Mouse (Mus musculus) bone marrow, adult 2 months (tissue): ENCODE measurements around the gene 1810055G02Rik. TPM values are rescaled to one million over a fixed set of nuclear protein-coding genes. Genes with fewer than 3 reads are reported as not detected.

Source experiments
- H3K27ac ChIP-seq: fragments of 200-500 bp; 2 replicates; pipeline ENCODE4 v1.5.1; 2012; ENCODE audit warnings: low read depth, mild to moderate bottlenecking, control low read depth, inconsistent platforms, low read length; ENCODE audit not compliant: control insufficient read depth, poor library complexity, insufficient read depth
- H3K4me1 ChIP-seq: fragments of 200-500 bp; 2 replicates; pipeline ENCODE4 v1.6.1; 2011; ENCODE audit warnings: low read length; ENCODE audit not compliant: control insufficient read depth, insufficient read depth
- H3K4me3 ChIP-seq: fragments of 200-500 bp; replicated peaks from 2 replicates; pipeline ENCODE3; 2011; ENCODE audit warnings: mild to moderate bottlenecking, low read depth, low read length, control low read depth; ENCODE audit not compliant: control insufficient read depth
- CTCF ChIP-seq: fragments of 200-500 bp; IDR thresholded peaks from 2 replicates; pipeline ENCODE4 v1.5.1; 2011; ENCODE audit warnings: low read length, control low read depth; ENCODE audit not compliant: control insufficient read depth, insufficient read depth
- POLR2A ChIP-seq: fragments of 200-500 bp; IDR thresholded peaks from 2 replicates; pipeline ENCODE4 v1.6.1; 2011; ENCODE audit warnings: low read depth, mild to moderate bottlenecking, control low read depth, low read length, borderline replicate concordance; ENCODE audit not compliant: control insufficient read depth
- WGBS: fragments of 180-500 bp; shearing (Covaris S2); methylation state at CpG from one replicate; pipeline ENCODE4 v1.1.7; 2018; 5-methylcytosine and 5-hydroxymethylcytosine counted together
- polyA plus RNA-seq: library from polyadenylated mRNA; stranded (reverse); fragments of >200 nt; gene quantifications from 2 replicates; pipeline ENCODE4 v1.2.4, GENCODE M21; 2011; ENCODE audit warnings: low replicate concordance; ENCODE audit not compliant: missing spikeins, insufficient read depth, insufficient read length

Gene 1810055G02Rik
- 1.8 and 6.0 TPM in 2 replicates for polyA plus RNA-seq

DNA sequence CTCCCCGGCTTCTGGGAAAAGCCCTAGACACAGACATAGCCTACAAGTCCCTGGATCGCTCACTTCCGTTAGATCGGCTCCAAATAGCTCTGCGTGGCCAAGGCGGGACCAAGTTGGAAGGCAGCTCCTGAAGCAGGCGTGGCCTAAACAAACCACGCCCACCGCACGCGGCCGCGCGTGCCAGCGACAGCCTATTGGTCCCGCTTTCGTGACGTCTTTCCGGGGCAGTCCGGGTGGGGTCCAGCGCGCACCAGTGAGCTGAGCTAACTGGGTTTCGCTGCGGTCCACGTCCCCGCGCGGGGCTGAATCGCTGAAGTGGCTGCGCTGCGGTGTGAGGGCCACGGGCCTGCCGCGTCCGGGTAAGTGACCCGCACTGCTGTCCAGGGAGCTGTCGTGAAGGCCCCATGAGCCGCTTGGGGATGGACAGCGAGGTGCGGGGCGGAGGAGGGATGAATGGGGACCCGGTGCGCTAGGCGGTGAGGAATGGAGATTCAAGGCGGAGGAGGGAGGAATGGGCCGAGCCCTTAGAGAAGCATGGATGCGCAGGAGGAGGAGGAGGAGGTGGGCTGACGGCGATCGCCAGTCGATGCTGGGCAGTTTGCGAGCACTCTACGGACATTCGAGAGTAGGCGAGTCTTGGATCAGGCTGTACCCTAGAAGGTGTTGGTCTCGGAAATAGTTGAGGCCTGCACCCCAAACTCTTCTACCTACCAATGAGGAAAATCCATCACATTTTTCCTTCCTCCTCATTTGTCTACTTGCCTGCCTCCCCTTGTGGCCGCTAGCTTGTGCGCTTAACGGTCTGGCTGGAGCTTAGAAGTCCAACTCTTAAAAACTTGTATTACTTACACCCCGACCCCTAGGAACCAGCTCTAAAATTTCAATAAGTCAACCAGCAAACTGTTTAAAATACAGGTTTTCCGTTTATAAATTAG is at the start of gene 1810055G02Rik:
Gene 1810055G02Rik (plus strand): TSS at position 216 of the 935 bp plus-strand sequence.
- no peak for TF ChIP-seq CTCF
- TF ChIP-seq POLR2A: peak; percentile 85; the same call in 1 of the 2 replicates
- peak within 1 kb of the TSS; percentile 69 for H3K27ac ChIP-seq
- H3K4me3 ChIP-seq: peak within 1 kb of the TSS; percentile 82
- peaks cover 4% of the 10 kb centered on the region for H3K4me1 ChIP-seq
- 1% methylated on average over 61 of the region's 61 CpGs for WGBS

DNA sequence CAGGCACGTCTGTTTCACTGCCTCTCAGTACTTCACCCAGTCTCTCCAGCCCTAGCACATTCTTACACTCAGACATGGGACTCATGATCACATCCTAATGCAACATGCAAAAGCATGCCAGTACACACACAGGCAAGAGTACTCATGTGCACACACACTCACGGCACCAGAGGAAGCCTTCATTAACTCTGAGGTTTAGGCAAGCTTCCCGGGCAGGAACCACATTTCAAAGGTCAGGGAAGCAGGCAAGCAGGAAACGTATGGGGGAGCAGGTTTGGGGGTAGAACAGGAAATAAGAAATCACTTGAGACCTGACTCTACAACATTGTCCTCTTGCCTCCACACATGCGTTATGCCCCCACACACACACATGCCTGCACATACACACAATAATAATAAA is 42.6 kb upstream of the 1810055G02Rik start:
- WGBS: 4% methylated on average over 5 of the region's 5 CpGs
- Histone ChIP-seq H3K27ac (no peak overlapping the region), H3K4me3 (no peak overlapping the region), H3K4me1 (peaks cover 18% of the 10 kb centered on the region)
- TF ChIP-seq CTCF (no peak), POLR2A (no peak)

DNA sequence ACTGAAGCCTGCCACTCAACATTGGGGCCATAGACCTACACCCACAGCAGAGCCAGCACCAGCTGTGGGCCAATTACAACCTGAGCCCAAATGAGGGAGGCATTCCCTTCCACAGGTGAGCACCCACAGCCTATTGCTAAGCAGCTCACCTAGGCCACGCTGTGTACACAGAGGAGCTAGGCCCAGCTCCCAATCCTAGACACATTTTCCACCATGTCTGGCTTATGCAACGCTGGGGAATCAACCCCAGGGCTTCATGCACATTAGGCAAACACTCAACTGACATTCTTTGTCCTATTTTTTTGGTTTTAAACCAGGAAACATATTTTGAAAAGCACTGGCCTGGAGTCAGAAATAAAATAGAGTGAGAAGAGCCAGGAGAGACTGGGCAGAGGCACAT is 41.5 kb upstream of the 1810055G02Rik start:
- WGBS: 59% methylated on average over 2 of the region's 2 CpGs
- H3K4me3 ChIP-seq: no peak overlapping the region
- no peak for TF ChIP-seq CTCF
- TF ChIP-seq POLR2A: no peak
- peaks cover 18% of the 10 kb centered on the region for H3K4me1 ChIP-seq
- no peak overlapping the region for H3K27ac ChIP-seq

DNA sequence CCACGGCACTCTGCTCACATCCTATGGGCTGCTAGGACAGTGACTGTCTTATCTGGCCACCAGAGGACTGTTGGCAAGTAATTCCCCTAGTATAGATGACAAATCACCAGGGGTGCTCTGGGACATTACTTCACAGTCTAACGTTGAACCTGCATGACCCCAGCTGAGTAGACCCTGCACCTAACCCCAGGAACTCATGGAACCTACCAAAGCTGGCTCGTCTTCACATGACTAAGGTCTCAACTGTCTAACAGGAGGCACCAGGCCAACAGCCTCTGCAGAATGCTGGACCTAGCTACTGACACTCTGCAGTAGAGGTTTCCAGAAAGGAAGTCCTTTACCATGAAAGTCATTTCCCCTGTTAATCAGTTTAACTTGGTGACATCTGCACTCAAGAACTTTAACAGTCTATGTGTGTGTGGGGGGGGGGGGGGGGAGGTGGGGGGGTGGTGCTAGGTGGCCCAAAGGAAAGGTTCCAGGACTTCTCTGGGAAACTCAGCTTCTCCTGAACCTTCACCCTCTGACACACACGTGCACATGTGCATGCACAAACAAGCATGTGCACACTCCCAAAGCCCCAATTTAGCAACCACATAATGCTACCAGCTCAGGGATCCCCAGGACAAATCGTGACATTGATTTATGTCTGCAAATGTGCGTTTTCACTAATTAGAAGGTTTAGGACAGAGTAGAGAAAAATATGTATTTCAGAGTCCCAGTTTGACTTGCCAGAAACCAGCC is 40.8 kb upstream of the 1810055G02Rik start:
- Histone ChIP-seq H3K4me1 (peaks cover 18% of the 10 kb centered on the region), H3K4me3 (no peak overlapping the region), H3K27ac (no peak overlapping the region)
- TF ChIP-seq POLR2A: no peak
- no peak for TF ChIP-seq CTCF
- 7% methylated on average over 6 of the region's 6 CpGs for WGBS

DNA sequence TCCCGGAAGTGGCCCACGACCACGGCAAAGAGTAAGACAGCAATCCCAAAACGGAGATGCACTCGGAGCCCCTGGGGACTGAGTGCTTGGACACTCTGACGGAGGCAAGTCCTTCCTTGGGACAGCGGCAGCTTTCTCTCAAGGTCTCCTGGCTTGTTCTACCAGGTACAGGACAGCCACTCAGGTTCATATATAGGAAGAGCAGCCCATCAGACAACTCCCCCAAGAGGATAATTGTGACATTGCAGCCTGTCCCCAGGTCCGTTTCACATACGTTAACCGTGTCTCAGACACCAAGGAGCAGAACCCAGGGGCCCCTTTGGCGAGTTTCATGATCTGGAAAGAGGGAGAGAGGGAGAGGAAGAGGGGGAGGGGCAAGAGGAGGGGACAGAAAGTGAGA is 40.1 kb upstream of the 1810055G02Rik start:
- 25% methylated on average over 11 of the region's 11 CpGs for whole genome bisulfite sequencing
- H3K4me3 ChIP-seq: no peak overlapping the region
- H3K27ac ChIP-seq: no peak overlapping the region
- TF ChIP-seq POLR2A (no peak), CTCF (no peak)
- H3K4me1 ChIP-seq: peaks cover 18% of the 10 kb centered on the region

DNA sequence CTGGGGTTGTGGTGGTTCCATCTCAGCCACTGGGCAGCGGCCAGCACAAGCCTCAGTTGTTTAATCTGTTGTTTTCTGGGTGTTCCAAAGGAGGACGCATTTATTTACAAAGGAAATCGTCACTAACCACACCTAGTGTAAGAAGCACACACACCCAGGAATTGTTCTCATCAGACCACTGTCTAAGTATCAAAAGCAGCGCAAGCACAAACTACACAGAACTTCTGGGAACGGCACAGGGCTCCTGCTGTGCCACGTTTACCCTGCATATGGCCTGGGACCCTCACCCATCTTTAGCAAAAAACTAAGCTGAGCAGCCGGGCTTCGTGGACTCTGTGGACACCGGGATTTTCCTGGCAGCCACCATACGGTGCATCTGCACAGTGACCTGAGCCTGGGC is 39.5 kb upstream of the 1810055G02Rik start:
- no peak overlapping the region for H3K4me3 ChIP-seq
- TF ChIP-seq CTCF (no peak), POLR2A (no peak)

DNA sequence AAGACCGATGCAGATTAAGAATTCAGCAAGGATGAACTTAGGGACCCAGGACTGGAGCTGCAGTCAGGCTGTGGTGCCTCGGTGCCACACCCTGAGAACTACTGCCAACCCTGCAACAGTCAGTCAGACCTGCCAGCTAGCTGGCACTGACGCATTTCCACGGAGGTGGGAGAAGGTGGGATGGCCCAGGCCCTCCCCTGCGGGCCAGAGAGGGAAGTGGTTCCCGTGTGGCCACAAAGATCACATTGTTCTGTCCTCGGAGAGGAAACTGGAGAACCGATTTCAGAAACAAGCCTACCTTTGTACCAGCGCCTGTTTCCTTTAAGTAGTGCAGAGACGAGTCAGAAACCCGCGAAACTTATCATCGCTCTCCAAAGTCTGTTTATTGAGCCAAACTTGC is 39.0 kb upstream of the 1810055G02Rik start:
- Histone ChIP-seq H3K4me1 (peaks cover 18% of the 10 kb centered on the region), H3K4me3 (no peak overlapping the region), H3K27ac (no peak overlapping the region)
- no peak for TF ChIP-seq CTCF
- TF ChIP-seq POLR2A: no peak
- WGBS: 1% methylated on average over 13 of the region's 13 CpGs

More for the DNA sequence above, 39.5 kb upstream of the 1810055G02Rik start:
- Histone ChIP-seq H3K4me1 (peaks cover 18% of the 10 kb centered on the region), H3K27ac (no peak overlapping the region)
- 45% methylated on average over 10 of the region's 10 CpGs for WGBS

DNA sequence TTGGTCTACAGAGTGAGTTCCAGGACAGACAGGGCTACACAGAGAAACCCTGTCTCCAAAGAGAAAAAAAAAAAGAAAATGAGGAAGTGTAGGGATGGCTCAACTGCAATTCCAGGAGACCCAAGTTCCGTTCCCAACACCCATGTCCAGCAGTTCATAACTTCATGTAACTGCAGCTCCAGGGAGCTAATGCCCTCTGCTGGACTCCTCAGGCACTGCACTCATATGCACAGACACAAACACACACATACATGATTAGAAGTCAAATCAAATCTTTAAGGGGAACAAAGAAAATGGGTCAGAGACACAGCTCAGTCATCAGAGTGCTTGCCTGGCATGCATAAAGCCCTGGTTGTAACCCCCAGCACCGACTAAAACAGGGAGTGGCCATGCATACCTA is 34.9 kb upstream of the 1810055G02Rik start:
- WGBS: 68% methylated on average over 2 of the region's 2 CpGs
- peak; percentile 37; the same call in 1 of the 2 replicates for TF ChIP-seq CTCF
- TF ChIP-seq POLR2A: no peak
- no peak overlapping the region for H3K4me3 ChIP-seq
- H3K27ac ChIP-seq: no peak overlapping the region
- H3K4me1 ChIP-seq: peaks cover 9% of the 10 kb centered on the region; the same call in 1 of the 2 replicates
